Mouse (Mus musculus): Measurements from ENCODE around the gene Fxyd5. TPM values are rescaled to one million over a fixed set of nuclear protein-coding genes. Genes with fewer than 3 reads are reported as not detected.

The Fxyd5 gene
- polyA plus RNA-seq (2012; rRNA removed; ENCODE audit: low replicate concordance) = 182 and 227 TPM in 2 replicates

DNA sequence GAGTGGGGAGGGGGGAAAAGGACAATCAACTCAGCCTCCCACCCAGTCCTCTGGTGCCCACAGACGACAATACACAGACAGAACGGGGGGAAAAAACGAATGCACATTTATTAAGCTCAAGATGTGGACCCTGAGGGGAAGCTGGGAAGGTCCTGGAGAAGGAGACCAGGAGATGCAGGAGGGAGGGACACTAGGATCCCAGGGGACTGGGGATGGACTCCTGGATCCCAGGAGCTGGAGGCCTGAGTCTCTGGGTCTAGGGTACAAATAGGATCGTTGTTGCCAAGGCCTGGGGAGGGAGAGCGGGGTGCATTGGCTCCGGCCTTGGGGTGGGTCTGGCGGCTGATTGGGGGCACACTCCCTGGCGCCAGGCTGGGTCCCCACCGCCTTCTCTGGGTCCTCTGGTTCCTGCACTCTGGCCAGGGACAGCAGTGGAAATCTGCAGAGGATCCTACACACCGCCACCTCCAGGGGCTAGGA lies at the start of gene Fxyd5:
Gene Fxyd5 (minus strand): TSS at position 51 of the 480 bp plus-strand sequence.

DNA sequence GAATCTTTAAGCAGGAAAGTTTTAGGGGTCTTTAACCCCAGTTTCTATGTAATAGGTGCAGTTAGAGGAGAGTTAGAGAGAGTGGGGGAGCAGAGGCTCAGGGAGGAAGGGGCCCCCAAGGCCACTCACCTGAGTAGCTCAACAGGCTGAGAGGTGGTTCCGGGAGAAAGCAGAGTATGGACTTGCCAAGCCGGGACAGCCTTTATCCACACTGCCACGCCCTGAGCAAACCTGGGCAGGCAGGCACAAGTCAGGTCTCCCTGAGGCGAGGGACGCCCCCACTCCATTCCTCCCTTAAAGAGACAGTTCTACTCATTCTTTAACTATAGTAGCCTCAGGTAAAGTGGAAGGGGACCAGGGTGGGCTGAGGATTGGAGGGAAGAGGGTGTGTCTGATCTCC lies 34.2 kb upstream of the Fxyd5 start, which contains the start of gene Fxyd3:
Gene Fxyd3 (minus strand): TSS at position 213 of the 400 bp plus-strand sequence.

GRCm38 (mm10) chr7:31059108-31059507 lies 16.8 kb upstream of the Fxyd5 start, which contains the start of gene Lgi4:
TSS of gene Lgi4 (plus strand) at chr7:31059342.

DNA sequence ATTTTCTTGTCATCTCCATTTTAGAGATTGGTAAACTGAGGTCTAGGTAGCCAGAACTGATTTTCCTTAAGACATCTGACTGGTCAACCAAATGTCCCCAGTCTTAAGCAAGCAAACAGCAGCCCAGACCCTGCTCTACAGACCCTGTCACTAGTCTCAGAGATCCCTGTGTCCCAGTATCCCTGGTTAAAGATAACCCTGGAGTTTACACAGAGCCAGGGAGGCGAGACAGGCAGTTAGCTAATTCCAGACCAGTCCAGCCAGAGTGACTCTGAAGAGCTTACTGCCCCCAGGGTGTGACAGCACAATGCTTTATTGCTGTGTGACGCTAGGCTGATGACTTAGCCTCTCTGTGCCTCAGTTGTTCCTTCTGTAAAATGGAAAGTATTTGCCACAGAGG lies 14.8 kb upstream of the Fxyd5 start, which contains the start of gene Fxyd1:
Gene Fxyd1 (minus strand): TSS at position 129 of the 400 bp plus-strand sequence.

DNA sequence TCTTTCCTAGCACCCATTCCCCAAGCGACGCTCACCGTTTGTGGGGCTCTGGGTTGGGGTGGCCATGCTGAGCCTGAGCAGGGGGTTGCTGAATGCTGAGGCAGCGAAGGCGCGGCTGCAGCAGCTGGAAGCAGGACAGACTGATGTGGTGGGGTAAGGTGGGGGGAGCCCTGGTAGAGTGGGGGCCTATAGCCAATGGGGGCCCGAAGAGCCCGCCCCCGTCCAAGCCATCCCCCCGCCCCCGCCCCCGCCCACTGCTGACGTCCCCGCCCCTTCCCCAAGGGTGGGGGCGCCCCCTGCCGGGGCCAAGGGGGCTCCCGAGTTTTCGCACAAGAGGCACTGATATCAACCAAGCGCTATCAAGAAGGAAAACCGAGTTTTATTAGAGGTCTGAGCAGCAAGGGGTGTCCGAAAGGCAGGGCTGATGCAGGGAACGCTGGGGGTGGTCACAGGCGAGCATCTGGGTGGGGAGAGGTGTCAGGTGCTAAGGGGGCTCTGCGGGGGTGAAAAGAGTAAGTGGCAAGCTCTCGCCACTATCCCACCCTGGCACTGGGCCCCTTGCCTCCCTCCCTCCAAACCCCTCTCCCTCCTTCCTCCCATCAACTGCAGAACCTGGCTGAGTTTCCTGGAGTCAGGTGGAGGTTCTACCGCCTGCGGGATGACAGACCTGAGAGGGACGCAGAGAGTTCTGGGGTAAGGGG lies 9.2 kb upstream of the Fxyd5 start, which contains the start of gene Fxyd7:
Gene Fxyd7 (minus strand): TSS at position 147 of the 701 bp plus-strand sequence.

Other genes starting within 250 kb of the Fxyd5 start
- gene Ffar2, start 218.7 kb downstream of the Fxyd5 start, polyA plus RNA-seq (2012; rRNA removed; ENCODE audit: low replicate concordance) = 44.2 and 53.7 TPM in 2 replicates
- 0.10 and 0.11 TPM in 2 replicates for gene Ffar3, start 186.3 kb downstream of the Fxyd5 start, polyA plus RNA-seq (2012; rRNA removed; ENCODE audit: low replicate concordance)
- gene Ffar1, start 180.9 kb downstream of the Fxyd5 start, polyA plus RNA-seq (2012; rRNA removed; ENCODE audit: low replicate concordance) = 5.8 and 8.9 TPM in 2 replicates
- 85.3 and 86.3 TPM in 2 replicates for gene Cd22, start 162.1 kb downstream of the Fxyd5 start, polyA plus RNA-seq (2012; rRNA removed; ENCODE audit: low replicate concordance)
- gene Mag, start 127.6 kb downstream of the Fxyd5 start, polyA plus RNA-seq (2012; rRNA removed; ENCODE audit: low replicate concordance) = 3.9 and 5.1 TPM in 2 replicates
- 6.9 and 22.7 TPM in 2 replicates for gene Hamp2, start 117.8 kb downstream of the Fxyd5 start, polyA plus RNA-seq (2012; rRNA removed; ENCODE audit: low replicate concordance)
- gene Hamp, start 98.4 kb downstream of the Fxyd5 start, polyA plus RNA-seq (2012; rRNA removed; ENCODE audit: low replicate concordance) = 1.9 and 22.9 TPM in 2 replicates
- 122 and 253 TPM in 2 replicates for gene Usf2, start 85.7 kb downstream of the Fxyd5 start, polyA plus RNA-seq (2012; rRNA removed; ENCODE audit: low replicate concordance)
- gene Lsr, start 69.0 kb downstream of the Fxyd5 start, polyA plus RNA-seq (2012; rRNA removed; ENCODE audit: low replicate concordance) = 48.3 and 72.9 TPM in 2 replicates
- 2.1 and 3.5 TPM in 2 replicates for gene Fam187b, start 68.7 kb downstream of the Fxyd5 start, polyA plus RNA-seq (2012; rRNA removed; ENCODE audit: low replicate concordance)
- 5.9 and 8.2 TPM in 2 replicates for gene Fxyd7, start 9.0 kb upstream of the Fxyd5 start, polyA plus RNA-seq (2012; rRNA removed; ENCODE audit: low replicate concordance)
- gene Fxyd1, start 14.7 kb upstream of the Fxyd5 start, polyA plus RNA-seq (2012; rRNA removed; ENCODE audit: low replicate concordance) = 506 and 885 TPM in 2 replicates
- gene Lgi4, start 16.9 kb upstream of the Fxyd5 start, polyA plus RNA-seq (2012; rRNA removed; ENCODE audit: low replicate concordance) = 11.8 and 13.0 TPM in 2 replicates
- gene Fxyd3, start 34.2 kb upstream of the Fxyd5 start, polyA plus RNA-seq (2012; rRNA removed; ENCODE audit: low replicate concordance) = 90.4 and 173 TPM in 2 replicates
- 21.2 and 27.6 TPM in 2 replicates for gene Hpn, start 72.8 kb upstream of the Fxyd5 start, polyA plus RNA-seq (2012; rRNA removed; ENCODE audit: low replicate concordance)
- 99.3 and 261 TPM in 2 replicates for gene Scn1b, start 84.5 kb upstream of the Fxyd5 start, polyA plus RNA-seq (2012; rRNA removed; ENCODE audit: low replicate concordance)
- gene Gramd1a, start 113.4 kb upstream of the Fxyd5 start, polyA plus RNA-seq (2012; rRNA removed; ENCODE audit: low replicate concordance) = 227 and 415 TPM in 2 replicates
- not detected in 2 replicates for gene Scgb2b2, start 248.0 kb upstream of the Fxyd5 start, polyA plus RNA-seq (2012; rRNA removed; ENCODE audit: low replicate concordance)
- gene Scgb1b2, start 249.3 kb upstream of the Fxyd5 start, polyA plus RNA-seq (2012; rRNA removed; ENCODE audit: low replicate concordance) = not detected in 2 replicates

All from mammary gland, adult 2 months (tissue).